Mouse (Mus musculus): ENCODE data around the gene Bola2.
"Not testable (repeated sequence)": the region's sequence is repeated elsewhere in the genome, so short reads cannot be mapped to it uniquely, and the experiment has no call there.

Bola2 gene

DNA sequence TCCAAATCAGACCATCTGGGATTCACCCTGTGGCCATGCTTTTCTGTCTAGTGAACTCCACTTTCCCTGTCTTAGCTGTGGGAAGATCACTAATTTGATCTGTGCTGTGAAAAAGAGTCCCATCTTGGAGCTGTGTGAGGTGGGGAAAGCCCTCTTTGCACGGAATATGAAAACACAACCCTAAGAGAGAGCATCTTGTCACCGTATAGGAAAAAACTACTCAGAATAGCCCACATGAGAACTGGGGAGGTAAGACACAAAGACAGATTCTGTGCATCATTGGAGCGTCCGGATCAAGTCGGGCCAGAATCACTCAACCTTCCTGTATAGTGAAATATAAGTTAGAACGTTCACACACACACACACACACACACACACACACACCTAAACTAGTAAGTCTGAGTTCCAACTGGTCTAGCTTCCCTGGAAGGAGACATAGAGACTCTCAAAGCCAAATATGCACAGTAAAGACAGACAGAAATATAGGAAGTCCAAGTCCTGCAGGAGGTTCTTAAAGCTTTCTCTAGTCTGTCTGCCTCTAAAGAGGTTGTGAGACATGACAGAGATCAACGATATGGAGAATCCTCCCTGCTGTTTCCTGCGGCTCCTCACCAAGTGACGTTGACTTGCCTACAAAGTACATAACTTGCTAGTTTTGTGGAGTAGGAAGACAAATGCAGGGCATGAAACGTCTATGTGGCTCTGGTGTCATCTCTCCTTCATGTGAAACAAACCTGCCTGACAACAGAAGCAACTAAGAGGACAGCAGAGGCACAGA lies 13.2 kb downstream of the Bola2 start:
- no peak for DNase-seq (ENCODE audit: low spot score)

DNA sequence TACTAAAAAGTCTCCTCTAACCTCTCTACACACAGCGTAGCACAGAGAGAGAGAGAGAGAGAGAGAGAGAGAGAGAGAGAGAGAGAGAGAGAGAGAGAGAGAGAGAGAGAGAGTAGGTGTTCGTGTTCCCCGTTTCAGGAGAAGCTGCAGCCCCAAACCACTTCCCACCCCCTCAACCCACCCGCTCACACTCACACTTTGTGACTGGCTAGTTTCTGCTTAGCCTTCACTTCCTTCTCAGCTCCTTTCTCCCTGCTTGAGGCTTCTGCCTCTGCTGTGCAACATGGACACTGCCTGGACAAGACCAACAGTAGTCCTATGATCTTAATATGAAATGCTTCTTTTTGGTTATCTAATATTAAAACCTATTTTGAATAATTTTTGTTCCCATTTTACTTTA lies 15.1 kb downstream of the Bola2 start:
- no peak for DNase-seq (ENCODE audit: low spot score)

DNA sequence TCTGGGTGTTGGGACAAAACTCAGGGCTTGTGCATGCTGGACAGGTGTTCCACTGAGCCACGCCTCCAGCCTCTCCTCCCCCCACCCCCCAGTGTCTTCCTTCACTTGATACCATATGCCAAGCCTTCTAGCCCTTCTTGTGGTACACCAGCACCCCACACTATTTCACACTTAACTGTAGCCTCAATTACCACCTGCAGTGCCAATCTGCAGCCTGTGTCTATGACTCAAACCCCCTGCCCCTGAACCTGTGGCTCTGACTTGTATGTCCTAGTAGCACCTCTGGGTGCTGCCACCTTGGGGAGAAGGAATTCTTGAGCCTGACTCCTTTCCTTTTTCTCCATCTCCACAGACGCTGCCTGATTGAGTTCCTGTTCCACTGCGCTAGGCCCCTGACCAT lies 16.7 kb downstream of the Bola2 start:
- no peak for DNase-seq (ENCODE audit: low spot score)

DNA sequence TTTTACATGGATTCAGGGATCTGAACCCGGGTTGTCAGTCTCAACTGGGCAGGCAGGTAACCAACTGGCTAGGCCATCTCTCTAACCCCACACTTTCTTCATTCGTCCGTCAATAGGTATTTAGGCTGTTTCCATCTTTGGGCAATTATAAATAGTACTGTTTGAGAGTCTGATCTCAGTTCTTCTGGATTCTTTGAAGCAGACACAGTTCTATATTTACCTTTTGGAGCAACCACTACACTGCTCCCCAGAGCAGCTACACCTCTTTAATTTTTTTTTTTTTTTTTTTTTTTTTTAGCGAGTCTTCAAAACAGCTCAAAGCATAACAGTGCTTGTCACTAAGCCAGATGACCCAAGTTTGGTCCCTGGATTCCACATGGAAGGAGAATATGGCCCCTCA lies 20.5 kb downstream of the Bola2 start:
- no peak for DNase-seq (ENCODE audit: low spot score)

DNA sequence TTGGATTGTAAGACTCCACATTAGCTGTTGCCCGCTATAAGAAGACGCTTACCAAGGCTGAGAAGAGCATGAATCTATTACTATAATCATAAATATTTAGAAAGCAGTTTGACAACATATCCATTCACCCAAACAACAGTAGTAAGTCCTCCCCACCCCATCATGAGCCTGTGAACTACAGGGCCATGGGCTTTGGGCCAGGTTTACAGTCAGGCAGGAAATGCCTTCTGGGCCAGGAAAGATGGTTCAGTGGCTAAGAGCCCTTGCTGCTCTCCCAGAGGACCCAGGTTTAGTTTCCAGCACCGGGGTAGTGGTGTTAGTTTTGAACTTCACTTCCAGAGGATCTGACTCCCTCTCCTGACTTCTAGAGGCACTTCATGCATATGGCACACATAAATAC lies 22.4 kb downstream of the Bola2 start:
- DNase-seq (ENCODE audit: low spot score) = no peak

DNA sequence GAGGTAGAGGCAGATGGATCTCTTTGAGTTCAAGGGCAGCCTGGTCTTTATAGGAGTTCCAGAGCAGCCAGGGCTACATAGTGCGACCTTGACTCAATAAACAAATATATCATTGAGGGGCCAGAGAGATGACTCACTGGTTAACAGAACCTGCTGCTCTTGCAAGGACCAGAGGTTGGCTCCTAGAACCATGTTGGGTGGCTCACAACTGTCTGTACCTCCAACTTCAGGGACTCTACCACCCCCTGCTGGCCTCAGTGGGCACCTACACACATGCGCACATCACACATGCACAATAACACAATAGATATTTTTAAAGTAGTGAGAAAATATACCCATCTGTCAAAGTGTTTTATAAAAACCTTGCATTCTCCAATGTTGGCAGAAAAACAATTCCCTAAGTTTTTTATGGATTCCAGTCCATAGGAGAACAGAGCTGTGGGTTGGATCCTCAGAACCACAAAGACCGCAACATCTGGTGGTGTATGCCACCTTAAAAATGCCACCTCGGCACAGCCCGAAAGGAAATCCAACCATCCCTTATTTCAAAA lies 23.7 kb downstream of the Bola2 start:
- no peak for DNase-seq (ENCODE audit: low spot score)

DNA sequence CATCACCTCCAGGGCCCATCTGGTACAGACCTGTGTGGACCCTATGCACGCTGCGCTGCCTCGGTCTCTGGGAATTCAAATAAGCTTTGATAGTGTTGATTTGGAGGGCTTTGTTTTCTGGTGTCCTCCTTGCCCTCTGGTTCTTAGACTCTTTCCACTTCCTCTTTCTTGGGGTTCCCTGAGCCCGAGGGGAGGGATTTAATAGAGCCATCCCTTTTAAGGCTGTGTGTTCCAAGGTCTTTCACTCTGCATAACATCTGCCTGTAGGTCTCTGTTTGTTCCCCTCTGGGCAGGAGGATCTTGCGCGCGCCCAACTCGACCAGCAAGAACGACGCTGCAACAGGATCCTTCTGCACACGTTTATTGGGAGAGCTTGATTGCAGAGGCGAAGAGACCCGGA lies 26.4 kb downstream of the Bola2 start:
- no peak for DNase-seq (ENCODE audit: low spot score)

DNA sequence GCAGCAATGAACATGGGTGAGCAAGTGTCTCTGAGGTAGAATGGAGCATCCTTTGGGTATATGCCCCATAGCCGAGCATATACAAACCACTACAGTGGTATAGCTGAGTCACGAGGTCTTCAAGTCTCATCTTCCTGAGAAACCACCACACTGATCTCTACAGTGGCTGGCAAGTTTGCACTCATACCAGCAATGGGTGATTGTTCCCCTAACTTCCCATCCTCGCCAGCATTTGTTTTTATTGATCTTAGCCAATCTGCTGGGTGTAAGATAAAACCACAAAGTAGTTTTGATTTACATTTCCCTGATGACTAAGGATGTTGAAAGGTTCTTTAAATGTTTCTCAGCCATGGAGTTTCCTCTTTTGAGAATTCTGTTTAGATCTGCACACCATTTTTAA lies 29.9 kb downstream of the Bola2 start:
- DNase-seq (ENCODE audit: low spot score) = no peak

DNA sequence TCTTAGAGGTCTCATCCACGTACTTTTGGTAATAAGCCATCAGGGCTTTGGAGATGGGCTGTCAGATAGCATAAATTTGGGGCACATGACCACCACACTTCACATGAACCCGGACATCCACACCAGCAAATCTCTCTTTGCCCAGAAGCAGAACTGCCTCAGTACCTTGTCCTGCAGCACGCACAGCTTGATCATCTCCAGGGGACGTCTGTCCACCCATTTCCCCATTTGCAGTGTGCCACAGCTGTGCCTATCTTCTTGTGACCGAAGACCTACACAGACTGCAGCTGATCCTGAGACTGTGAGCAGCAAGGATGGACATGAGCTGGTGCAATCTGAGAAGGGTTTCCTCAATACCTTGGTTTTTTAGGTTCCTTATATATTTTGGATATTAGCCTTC lies 30.5 kb downstream of the Bola2 start:
- no peak for DNase-seq (ENCODE audit: low spot score)

DNA sequence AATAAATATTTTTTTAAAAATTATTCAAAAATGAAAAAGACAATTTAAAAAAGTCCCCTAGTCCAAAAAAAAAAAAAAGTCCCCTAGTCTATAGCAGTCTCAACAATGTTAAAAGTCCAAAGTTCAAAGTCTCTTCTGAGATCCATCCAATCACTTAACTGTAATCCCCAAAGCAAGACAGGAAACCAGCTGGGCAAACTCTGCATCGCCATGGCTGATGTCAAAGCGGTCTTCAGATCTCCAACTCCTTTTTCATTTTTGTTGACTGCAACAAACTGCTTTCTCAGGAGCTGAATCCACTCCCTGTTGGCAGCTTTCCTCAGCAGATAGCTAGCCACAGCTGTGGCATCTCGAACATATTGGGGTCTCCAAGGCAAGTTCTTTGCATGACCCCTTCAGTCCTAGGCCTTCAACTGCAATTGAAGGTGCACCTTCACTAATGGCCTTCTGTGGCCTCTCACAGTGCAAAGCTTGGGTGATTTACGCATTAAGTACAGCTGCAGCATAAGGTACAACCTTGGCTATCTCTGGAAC lies 35.1 kb downstream of the Bola2 start:
- DNase-seq (ENCODE audit: low spot score) = not testable (repeated sequence)

DNA sequence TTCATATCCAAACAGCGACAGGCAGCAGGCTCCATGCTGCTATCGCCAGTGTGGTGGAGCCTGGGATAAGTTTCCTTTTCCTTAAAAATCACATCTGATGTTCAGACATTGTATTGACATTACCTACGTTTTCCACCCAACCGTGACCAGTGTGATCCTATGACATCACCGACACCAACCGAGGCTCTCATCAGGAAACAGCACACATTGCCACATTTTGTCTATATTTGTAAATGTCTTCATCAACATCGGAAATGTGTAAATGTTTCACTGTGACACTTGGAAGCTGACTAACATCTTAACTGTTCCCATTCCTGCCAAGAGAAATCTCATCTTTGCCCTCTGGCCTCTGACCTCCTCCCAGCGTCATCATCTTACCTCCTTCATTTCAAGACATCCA lies 40.9 kb downstream of the Bola2 start:
- DNase-seq (ENCODE audit: low spot score) = no peak

DNA sequence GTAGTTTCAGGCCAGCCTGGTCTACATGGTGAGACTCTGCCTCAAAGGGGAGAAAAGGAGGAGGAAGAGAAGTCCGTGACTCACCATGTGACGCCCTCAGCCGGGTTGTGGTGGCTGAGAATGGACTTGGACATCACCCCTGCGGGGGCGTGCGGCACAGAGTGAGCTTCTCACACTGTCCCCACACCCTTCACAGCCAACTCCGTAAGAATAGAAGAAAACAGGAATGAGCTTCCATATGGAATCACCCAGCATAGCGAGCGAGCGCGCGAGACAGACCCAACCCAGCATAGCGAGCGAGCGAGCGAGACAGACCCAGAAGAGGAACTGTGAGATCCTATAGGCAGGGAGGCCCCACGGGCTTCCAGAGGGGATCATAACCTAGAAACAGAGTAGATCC lies 44.4 kb downstream of the Bola2 start:
- DNase-seq (ENCODE audit: low spot score) = no peak

DNA sequence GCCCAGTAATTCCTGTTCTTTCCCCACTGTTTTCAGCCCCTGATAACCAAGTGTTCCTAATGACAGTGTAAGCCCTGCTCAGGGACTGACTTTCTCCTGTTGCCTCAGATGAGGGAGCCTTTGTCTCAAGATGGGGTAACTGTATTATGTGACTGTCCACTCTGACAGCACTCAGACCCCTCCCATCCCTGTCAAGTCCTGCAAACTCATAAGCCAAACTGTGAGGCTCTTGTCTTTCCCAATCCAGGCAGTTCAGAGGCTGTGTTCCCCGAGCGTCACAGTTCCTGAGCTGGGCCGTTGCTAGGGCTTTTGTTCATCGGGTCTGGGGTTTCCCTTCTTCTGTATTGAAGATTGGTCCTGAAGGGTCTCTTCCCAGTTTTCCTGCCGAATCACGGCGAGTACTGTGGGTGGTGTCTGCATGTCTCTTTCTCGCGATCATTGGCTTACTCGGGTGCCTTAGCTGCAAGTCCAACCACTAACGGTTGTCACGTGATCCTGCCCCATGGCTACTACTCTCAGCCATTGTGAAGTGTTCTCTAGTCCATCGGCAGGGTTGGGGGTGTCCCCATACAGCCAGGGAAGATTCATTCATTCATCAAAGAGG lies 45.0 kb downstream of the Bola2 start:
- DNase-seq (ENCODE audit: low spot score) = no peak

DNA sequence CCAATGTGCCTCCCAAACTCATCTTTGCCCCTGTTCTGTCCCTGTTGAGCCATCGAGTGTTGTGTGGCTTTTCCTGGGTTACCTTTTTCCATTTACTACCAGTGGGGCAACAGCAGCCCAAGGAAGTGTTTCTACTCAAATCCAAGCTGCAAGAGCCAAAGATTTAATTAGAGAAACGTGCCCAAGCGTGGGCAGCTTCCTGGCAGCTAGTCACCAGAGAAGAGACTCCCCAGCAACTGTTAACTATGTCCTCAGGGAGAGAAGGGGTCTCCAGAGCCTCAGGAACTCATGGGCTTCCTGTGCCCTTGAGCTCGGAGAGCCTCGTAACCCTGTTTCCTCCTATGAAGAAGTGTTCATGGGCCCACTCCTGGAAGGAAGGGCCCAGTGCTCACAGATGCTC lies 45.8 kb downstream of the Bola2 start:
- no peak for DNase-seq (ENCODE audit: low spot score)

DNA sequence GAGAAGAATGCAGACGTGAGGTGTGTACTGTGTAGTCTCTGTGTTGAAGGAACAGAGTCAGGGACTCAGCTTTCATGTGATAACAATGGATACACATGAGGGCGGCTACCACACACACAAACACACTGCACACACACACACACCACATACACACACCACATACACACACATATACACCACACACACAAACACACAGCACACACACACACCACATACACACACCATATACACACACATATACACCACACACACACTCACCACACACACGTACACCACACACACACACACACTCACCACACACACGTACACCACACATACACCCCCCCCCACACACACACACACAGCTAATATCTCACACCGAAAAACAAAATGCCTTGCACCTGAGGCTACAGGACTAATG lies 46.3 kb downstream of the Bola2 start:
- DNase-seq (ENCODE audit: low spot score) = no peak

DNA sequence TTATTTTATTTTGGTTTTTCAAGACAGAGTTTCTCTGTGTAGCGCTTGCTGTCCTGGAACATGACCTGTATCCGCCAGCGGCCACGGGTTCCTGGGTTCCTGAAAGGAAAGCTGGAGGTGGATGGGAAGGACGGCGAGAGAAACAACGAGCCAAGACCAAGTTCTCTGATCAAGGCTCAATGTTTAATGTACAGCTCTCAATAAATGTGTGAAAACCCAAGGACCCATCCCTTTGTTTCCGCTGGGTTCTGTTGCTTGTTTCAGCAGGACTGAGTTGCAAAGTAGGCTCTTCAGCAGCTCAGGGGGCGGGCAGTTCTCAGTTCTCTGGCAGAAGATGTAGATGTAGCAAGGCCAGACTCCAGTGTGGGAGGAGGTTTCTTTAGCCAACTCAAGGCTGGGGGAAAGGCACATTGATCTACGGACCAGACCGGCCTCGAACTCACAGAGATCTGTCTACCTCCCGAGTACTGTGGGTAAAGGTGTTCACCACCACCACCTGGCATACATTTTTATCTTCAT lies 46.8 kb downstream of the Bola2 start:
- peak; percentile 13 for DNase-seq (ENCODE audit: low spot score)

DNA sequence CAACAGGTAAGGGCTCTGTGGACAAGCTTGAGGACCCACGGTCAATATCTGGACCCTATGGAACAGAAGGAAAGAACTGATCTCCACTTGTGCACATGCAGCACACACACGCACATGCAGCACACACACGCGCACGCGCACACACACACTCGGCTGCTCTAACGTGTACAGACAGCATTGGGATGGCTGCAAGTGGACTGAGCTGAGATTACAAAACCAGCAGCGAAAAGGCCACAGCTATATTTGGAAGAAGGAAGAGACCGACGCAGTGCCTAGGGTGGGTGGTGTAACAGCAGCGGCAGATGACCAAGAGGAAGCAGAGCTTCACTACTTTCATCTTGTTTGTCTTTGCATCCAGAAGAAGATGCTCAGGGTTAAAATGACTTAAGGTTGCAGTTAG lies 50.9 kb downstream of the Bola2 start:
- no peak for DNase-seq (ENCODE audit: low spot score)

DNA sequence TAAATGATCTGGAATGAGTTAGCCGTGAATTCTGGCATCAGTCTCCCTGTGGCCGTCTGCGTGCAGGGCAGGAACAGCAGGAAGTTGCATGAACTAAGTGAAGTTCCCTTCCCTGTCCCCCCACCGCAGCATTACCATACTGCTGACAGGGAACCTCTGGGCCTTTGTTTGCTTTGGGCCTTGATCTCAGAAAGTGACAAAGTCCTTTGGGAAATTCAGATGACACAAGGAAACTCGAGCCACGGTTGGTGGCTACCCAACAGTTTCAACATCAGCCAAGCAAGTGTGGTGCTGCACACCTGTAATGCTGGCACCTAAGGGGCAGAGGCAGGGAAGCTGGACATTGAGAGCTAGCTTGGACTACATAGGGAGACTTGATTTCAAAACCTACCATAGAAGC lies 51.6 kb downstream of the Bola2 start:
- no peak for DNase-seq (ENCODE audit: low spot score)

DNA sequence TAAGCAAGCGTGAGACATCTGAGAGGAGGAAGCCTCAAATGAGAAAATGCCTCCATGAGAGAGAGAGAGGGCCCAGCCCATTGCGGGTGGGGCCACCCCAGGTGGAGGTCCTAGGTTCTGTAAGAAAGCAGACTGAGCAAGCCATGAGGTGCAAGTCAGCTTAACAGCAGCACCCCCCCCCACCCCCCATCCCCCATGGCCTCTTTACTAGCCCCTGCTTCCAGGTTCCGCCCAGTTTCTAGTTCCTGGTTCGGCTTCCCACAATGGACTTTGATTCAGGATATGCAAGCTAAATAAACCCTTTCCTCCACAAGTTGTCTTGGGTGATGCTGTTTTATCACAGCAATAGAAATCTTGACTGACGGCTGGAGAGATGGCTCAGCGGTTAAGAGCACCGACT lies 53.6 kb downstream of the Bola2 start:
- DNase-seq (ENCODE audit: low spot score) = no peak
